Mouse (Mus musculus) spleen, postnatal 36 days (tissue): ENCODE measurements around the gene Hmgn1.
"Not testable (repeated sequence)": the region's sequence is repeated elsewhere in the genome, so short reads cannot be mapped to it uniquely, and the experiment has no call there.

ENCODE experiments used
- DNase-seq, 2 experiments: peaks; one replicate each; pipeline ENCODE4 v3.0.0; 2022; ENCODE audit warnings: low spot score in 2 of 2, mixed read lengths in 1 of 2

The Hmgn1 gene

DNA sequence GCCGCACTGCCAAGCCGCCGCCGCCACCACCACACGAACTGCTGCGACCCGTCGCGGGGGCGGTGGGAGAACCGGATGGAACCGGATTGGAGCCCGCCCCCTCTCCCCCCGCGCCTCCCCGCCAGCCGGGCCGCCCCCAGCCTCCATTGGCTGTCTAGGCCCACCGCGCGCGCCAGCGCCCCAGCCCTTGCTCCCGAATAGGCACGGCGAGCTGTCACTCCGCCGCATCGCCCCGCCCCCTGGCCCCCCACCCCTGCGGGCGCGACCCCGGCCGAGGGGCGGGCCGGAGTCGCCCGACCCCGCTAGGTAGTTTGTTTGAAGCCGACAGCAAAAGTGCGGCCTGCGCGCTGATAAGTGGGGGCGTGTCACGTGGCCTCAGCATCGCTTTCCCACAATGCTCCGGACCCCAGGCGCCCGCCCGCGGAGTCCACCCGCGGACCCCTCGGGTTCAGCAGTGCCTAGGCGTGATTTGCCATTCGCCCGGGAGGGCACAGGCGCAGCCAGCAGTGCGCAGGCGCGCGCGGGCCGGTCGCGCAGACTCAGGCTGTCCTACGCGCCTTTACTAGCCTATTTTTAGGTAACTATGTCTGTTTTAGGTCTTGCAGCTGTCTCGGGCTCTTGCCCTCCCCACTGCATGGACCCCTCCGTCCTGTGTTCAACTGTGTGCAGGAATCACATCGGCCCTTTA is at the start of gene Hmgn1:
TSS of gene Hmgn1 (minus strand) at position 73 of the 688 bp plus-strand sequence.
- DNase-seq = peak; percentile 96 to 97

- no peak for DNase-seq
Measured at GRCm38 (mm10) chr16:96175399-96175798, 47.9 kb upstream of the Hmgn1 start.

DNA sequence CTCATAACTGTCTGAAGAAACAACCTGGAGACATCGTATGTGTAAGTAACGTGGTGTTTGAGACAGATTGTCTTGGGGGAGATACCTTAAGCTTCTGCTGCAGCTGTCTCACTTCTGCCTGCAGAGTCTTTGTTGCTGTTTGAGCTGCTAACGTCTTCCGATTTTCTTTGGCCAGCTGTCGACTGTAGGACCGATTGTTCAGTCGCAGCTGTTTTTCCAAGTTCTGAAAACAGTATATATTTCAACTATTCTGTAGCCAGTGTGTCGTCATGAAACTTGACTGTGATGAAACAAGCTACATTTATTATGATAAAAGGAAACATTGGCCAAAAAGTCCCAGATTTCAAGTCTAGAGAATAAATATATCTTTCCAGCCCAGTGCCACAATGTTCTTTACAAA is 46.1 kb upstream of the Hmgn1 start:
- no peak for DNase-seq

DNA sequence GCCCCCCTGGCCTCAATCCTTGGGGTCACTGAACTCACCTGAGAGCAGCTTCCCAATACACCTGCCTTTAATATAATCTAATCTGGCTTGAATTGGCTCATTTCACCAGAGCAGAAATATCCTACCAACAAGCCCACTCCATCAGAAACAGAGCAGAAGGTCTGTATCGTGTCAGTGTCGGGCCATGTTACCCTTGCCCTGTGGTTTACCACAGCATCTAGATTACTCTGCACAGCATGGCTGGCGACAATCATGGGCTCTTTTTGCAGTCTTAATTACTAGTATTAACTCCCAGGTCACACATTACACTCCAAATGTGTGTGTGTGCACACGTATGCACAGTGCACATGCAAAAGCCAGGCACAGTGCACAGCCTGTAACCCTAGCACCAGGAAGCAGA is 41.3 kb upstream of the Hmgn1 start:
- no peak for DNase-seq

- DNase-seq = no peak
Measured at GRCm38 (mm10) chr16:96165723-96166264, 38.3 kb upstream of the Hmgn1 start.

- no peak for DNase-seq
Measured at GRCm38 (mm10) chr16:96161336-96161735, 33.8 kb upstream of the Hmgn1 start.

DNA sequence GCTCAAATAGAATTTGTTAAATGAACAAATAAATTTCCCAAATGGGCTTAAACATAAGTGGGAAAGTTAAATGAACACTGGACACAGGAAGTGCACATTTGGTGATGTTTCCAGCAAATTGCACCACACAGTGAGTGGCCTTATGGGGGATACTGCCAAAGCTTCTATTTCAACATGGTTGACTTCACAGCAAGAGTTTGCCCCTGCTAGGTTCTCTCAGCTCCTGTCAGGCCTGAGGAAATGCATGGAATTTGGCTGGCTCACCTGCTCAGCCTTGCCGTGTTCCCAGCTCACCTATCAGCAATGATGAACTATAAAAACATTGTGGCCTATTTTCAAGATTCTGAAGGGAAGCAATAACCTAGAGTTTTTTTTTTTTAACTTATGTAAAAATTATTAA is 33.4 kb upstream of the Hmgn1 start:
- no peak for DNase-seq

GRCm38 (mm10) chr16:96159794-96160346 is 32.3 kb upstream of the Hmgn1 start:
- DNase-seq = no peak

- peak in 1 of 2 experiments; percentile 22 for DNase-seq
Measured at GRCm38 (mm10) chr16:96159091-96159731, 31.7 kb upstream of the Hmgn1 start.

- DNase-seq = no peak
Measured at GRCm38 (mm10) chr16:96158511-96159080, 31.1 kb upstream of the Hmgn1 start.

GRCm38 (mm10) chr16:96157171-96157570 is 29.6 kb upstream of the Hmgn1 start:
- no peak for DNase-seq

- no peak for DNase-seq
Measured at GRCm38 (mm10) chr16:96156019-96156418, 28.5 kb upstream of the Hmgn1 start.

DNA sequence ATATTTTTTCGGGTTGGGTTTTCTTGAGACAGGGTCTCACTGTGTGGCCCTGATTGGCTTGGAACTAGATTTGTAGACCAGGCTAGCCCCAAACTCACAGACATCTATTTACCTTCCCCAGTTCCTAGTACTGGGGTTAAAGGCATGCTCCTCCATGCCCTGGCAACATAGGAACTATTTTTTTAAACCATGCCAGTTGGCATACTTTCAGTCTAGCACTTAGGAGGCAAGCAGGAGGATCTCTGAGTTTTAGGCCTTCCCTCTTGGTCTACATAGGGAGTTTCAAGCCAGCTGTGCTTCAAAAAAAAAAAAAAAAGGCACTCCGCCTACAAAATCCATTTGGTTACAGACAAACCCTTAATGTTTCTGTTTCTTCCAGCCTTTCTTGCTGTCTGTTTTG is 26.9 kb upstream of the Hmgn1 start:
- no peak for DNase-seq

DNA sequence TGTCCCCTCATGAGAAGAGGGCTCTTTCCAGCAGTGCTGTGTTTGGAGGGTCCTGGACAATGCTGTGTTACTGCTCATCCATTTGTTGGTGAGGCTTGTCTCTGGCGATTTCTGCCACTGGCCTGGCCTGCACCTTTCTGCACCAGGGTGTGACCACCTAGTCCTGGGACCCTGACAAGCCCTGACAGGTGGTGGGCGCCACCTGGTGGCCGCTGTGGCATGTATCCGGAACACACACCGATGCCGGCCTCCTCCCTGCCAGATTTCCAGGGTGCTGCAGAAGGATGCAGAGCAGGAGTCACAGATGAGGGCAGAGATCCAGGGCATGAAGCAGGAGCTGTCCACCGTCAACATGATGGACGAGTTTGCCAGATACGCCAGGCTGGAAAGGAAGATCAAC is 24.0 kb upstream of the Hmgn1 start:
- peak; percentile 53 to 56 for DNase-seq

DNA sequence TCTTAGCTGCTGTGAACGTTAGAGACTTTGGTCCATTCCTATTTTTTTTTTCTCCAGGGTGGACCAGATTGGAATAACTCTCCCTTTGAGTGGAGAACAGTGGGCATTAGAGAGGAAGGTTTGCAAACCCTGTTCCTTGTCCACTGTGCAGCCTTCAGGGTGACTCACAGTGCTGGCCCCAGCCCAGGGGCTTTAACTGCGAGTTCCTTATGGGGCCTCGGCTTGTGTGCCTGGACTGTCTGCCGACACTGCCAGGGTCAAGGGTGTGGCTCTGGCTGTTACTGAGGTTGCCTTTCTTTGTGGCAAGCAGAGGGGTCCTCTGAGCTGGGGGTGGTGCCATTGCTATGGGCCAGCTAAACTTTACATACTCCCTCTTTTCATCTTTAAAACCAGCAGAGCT is 23.5 kb upstream of the Hmgn1 start:
- DNase-seq = no peak

- DNase-seq = no peak
Measured at GRCm38 (mm10) chr16:96149311-96149710, 21.8 kb upstream of the Hmgn1 start.

- DNase-seq = no peak
Measured at GRCm38 (mm10) chr16:96148834-96149233, 21.3 kb upstream of the Hmgn1 start.

GRCm38 (mm10) chr16:96145814-96146213 is 18.3 kb upstream of the Hmgn1 start:
- no peak for DNase-seq

GRCm38 (mm10) chr16:96145110-96145800 is 17.7 kb upstream of the Hmgn1 start, which contains the start of gene Wrb:
TSS of gene Wrb (plus strand) at chr16:96145407.
- DNase-seq = peak; percentile 98 to 100

- DNase-seq = not testable (repeated sequence)
Measured at GRCm38 (mm10) chr16:96144748-96145109, 17.2 kb upstream of the Hmgn1 start.

- no peak for DNase-seq
Measured at GRCm38 (mm10) chr16:96128466-96128865, 937 bp upstream of the Hmgn1 start.

DNA sequence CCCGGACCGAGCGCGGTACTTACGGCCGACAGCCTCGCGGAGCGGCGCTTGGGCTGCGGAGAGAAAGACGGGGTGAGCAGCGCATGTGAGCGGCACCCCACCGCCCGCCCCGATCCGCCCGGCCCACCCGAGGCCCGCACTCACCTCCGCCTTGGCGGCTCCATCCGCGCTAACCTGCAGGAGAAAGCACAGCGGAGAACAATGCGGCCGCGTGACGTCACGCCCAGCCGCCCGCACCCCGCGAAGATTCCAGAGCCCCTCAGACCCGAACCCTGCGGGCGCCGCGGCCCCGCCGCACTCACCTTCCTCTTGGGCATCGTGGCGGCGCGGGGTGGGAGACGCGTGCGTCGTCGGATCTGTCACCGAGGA is 257 bp downstream of the Hmgn1 start:
- DNase-seq = no peak
